Mouse (Mus musculus): ENCODE measurements around the gene App. TPM values are rescaled to one million over a fixed set of nuclear protein-coding genes. Genes with fewer than 3 reads are reported as not detected.

The App gene
- polyA plus RNA-seq, 2 experiments, result 11.9 to 16.9 TPM

- no peak overlapping the region for H3K4me2 ChIP-seq (ENCODE audit: low read depth)
- no peaks in the 10 kb centered on the region for H3K9me3 ChIP-seq (ENCODE audit: control insufficient read depth, low read length)
- TF ChIP-seq EP300 (IDR thresholded peaks at IDR 0.05; ENCODE audit: low read depth) (no peak), CTCF (IDR thresholded peaks at IDR 0.05; ENCODE audit: low read depth) (no peak)
- H3K27me3 ChIP-seq (ENCODE audit: control insufficient read depth, insufficient read depth, low read length), result no peaks in the 10 kb centered on the region
- no peak for ATAC-seq (ENCODE audit: insufficient read depth)
- H3K4me3 ChIP-seq (ENCODE audit: insufficient read depth in 1 of 2, low read depth in 2 of 2, low read length in 2 of 2), result no peak overlapping the region
- WGBS (ENCODE audit: insufficient replicate concordance), result 59% methylated on average over 3 of the region's 3 CpGs
- H3K9ac ChIP-seq (replicated peaks), result no peak overlapping the region
- no peaks in the 10 kb centered on the region for H3K4me1 ChIP-seq (replicated peaks; ENCODE audit: control insufficient read depth in 2 of 2, insufficient read depth in 2 of 2, low read length in 1 of 2)
- no peaks in the 10 kb centered on the region for H3K36me3 ChIP-seq (replicated peaks; ENCODE audit: control insufficient read depth, insufficient read depth, low read depth)
- no peak overlapping the region for H3K27ac ChIP-seq
- no peak for DNase-seq (ENCODE audit: low read depth in 3 of 3, low spot score in 3 of 3)
These were observed 190.1 kb downstream of the App start for GRCm38 (mm10) chr16:84983428-84983827.

- TF ChIP-seq EP300 (IDR thresholded peaks at IDR 0.05; ENCODE audit: low read depth), result no peak
- no peak for TF ChIP-seq CTCF (IDR thresholded peaks at IDR 0.05; ENCODE audit: low read depth)
- Histone ChIP-seq H3K27ac (no peak overlapping the region), H3K4me3 (ENCODE audit: insufficient read depth in 1 of 2, low read depth in 2 of 2, low read length in 2 of 2) (no peak overlapping the region), H3K9ac (replicated peaks) (no peak overlapping the region), H3K9me3 (ENCODE audit: control insufficient read depth, low read length) (no peaks in the 10 kb centered on the region), H3K4me1 (replicated peaks; ENCODE audit: control insufficient read depth in 2 of 2, insufficient read depth in 2 of 2, low read length in 1 of 2) (no peaks in the 10 kb centered on the region), H3K4me2 (ENCODE audit: low read depth) (no peak overlapping the region), H3K27me3 (ENCODE audit: control insufficient read depth, insufficient read depth, low read length) (no peaks in the 10 kb centered on the region), H3K36me3 (replicated peaks; ENCODE audit: control insufficient read depth, insufficient read depth, low read depth) (no peaks in the 10 kb centered on the region)
- DNase-seq (ENCODE audit: low read depth in 3 of 3, low spot score in 3 of 3) (no peak), ATAC-seq (ENCODE audit: insufficient read depth) (no peak)
- WGBS (ENCODE audit: insufficient replicate concordance), result 59% methylated on average over 3 of the region's 3 CpGs
These were observed 191.0 kb downstream of the App start for GRCm38 (mm10) chr16:84982589-84982988.

- H3K27me3 ChIP-seq (ENCODE audit: control insufficient read depth, insufficient read depth, low read length), result no peaks in the 10 kb centered on the region
- ATAC-seq (ENCODE audit: insufficient read depth), result no peak
- TF ChIP-seq CTCF (IDR thresholded peaks at IDR 0.05; ENCODE audit: low read depth), result no peak
- no peak for TF ChIP-seq EP300 (IDR thresholded peaks at IDR 0.05; ENCODE audit: low read depth)
- no peak overlapping the region for H3K9ac ChIP-seq (replicated peaks)
- no peaks in the 10 kb centered on the region for H3K9me3 ChIP-seq (ENCODE audit: control insufficient read depth, low read length)
- DNase-seq (ENCODE audit: low read depth in 3 of 3, low spot score in 3 of 3), result no peak
- H3K27ac ChIP-seq, result no peak overlapping the region
- no peaks in the 10 kb centered on the region for H3K36me3 ChIP-seq (replicated peaks; ENCODE audit: control insufficient read depth, insufficient read depth, low read depth)
- no peak overlapping the region for H3K4me3 ChIP-seq (ENCODE audit: insufficient read depth in 1 of 2, low read depth in 2 of 2, low read length in 2 of 2)
- 54% methylated on average over 5 of the region's 5 CpGs for WGBS (ENCODE audit: insufficient replicate concordance)
- H3K4me1 ChIP-seq (replicated peaks; ENCODE audit: control insufficient read depth in 2 of 2, insufficient read depth in 2 of 2, low read length in 1 of 2), result no peaks in the 10 kb centered on the region
- no peak overlapping the region for H3K4me2 ChIP-seq (ENCODE audit: low read depth)
These were observed 195.0 kb downstream of the App start for GRCm38 (mm10) chr16:84978589-84978988.

GRCm38 (mm10) chr16:84974176-84974518 lies 199.4 kb downstream of the App start:
- Histone ChIP-seq H3K27ac (no peak overlapping the region), H3K27me3 (ENCODE audit: control insufficient read depth, insufficient read depth, low read length) (no peaks in the 10 kb centered on the region)
- TF ChIP-seq CTCF (IDR thresholded peaks at IDR 0.05; ENCODE audit: low read depth), result no peak
- no peak for TF ChIP-seq EP300 (IDR thresholded peaks at IDR 0.05; ENCODE audit: low read depth)

GRCm38 (mm10) chr16:84973446-84974175 lies 200.0 kb downstream of the App start:
- no peaks in the 10 kb centered on the region for H3K9me3 ChIP-seq (ENCODE audit: control insufficient read depth, low read length)
- H3K36me3 ChIP-seq (replicated peaks; ENCODE audit: control insufficient read depth, insufficient read depth, low read depth), result no peaks in the 10 kb centered on the region
- no peaks in the 10 kb centered on the region for H3K4me1 ChIP-seq (replicated peaks; ENCODE audit: control insufficient read depth in 2 of 2, insufficient read depth in 2 of 2, low read length in 1 of 2)
- TF ChIP-seq EP300 (IDR thresholded peaks at IDR 0.05; ENCODE audit: low read depth) (no peak), CTCF (IDR thresholded peaks at IDR 0.05; ENCODE audit: low read depth) (no peak)
- ATAC-seq (ENCODE audit: insufficient read depth) (no peak), DNase-seq (ENCODE audit: low read depth in 3 of 3, low spot score in 3 of 3) (no peak)
- 82% methylated on average over 15 of the region's 15 CpGs for WGBS (ENCODE audit: insufficient replicate concordance)
- no peaks in the 10 kb centered on the region for H3K27me3 ChIP-seq (ENCODE audit: control insufficient read depth, insufficient read depth, low read length)
- no peak overlapping the region for H3K27ac ChIP-seq
- H3K9ac ChIP-seq (replicated peaks), result no peak overlapping the region
- H3K4me2 ChIP-seq (ENCODE audit: low read depth), result no peak overlapping the region
- no peak overlapping the region for H3K4me3 ChIP-seq (ENCODE audit: insufficient read depth in 1 of 2, low read depth in 2 of 2, low read length in 2 of 2)

More at GRCm38 (mm10) chr16:84974176-84974518, 199.4 kb downstream of the App start:
- no peak overlapping the region for H3K9ac ChIP-seq (replicated peaks)
- no peak for ATAC-seq (ENCODE audit: insufficient read depth)
- no peaks in the 10 kb centered on the region for H3K36me3 ChIP-seq (replicated peaks; ENCODE audit: control insufficient read depth, insufficient read depth, low read depth)
- H3K4me3 ChIP-seq (ENCODE audit: insufficient read depth in 1 of 2, low read depth in 2 of 2, low read length in 2 of 2), result no peak overlapping the region
- no peak for DNase-seq (ENCODE audit: low read depth in 3 of 3, low spot score in 3 of 3)
- no peaks in the 10 kb centered on the region for H3K4me1 ChIP-seq (replicated peaks; ENCODE audit: control insufficient read depth in 2 of 2, insufficient read depth in 2 of 2, low read length in 1 of 2)
- no peaks in the 10 kb centered on the region for H3K9me3 ChIP-seq (ENCODE audit: control insufficient read depth, low read length)
- WGBS (ENCODE audit: insufficient replicate concordance), result 65% methylated on average over 6 of the region's 6 CpGs
- H3K4me2 ChIP-seq (ENCODE audit: low read depth), result no peak overlapping the region
